Mouse (Mus musculus): ENCODE measurements around the gene Rhox2f.
"Not testable (repeated sequence)": the region's sequence is repeated elsewhere in the genome, so short reads cannot be mapped to it uniquely, and the experiment has no call there.

Rhox2f gene

DNA sequence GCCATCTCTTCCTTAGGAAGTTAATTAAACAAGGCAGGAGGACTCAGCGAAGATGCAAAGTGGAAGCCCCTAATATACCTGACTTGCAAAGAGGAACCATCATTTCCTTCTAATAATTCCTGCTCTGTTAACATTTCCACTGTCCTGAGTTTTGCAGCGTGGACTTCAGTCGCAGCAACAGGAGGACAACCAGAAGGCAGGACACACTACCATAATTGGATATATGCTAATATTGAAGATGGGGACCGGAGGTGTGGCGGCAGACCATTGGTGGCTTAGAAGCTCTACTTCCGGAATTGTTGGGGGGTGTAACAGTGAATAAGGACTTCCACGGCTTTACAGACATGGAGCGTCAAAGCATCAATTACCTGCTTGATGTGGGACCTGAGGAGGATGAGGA lies at the start of gene Rhox2f:
TSS of gene Rhox2f (plus strand) at position 301 of the 400 bp plus-strand sequence.
- DNase-seq (ENCODE audit: low read depth in 1 of 2, low spot score in 2 of 2), result not testable (repeated sequence)

DNA sequence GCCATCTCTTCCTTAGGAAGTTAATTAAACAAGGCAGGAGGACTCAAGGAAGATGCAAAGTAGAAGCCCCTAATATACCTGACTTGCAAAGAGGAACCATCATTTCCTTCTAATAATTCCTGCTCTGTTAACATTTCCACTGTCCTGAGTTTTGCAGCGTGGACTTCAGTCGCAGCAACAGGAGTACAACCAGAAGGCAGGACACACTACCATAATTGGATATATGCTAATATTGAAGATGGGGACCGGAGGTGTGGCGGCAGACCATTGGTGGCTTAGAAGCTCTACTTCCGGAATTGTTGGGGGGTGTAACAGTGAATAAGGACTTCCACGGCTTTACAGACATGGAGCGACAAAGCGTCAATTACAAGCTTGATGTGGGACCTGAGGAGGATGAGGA lies 41.1 kb upstream of the Rhox2f start, which contains the start of gene Rhox2e:
TSS of gene Rhox2e (plus strand) at position 301 of the 400 bp plus-strand sequence.
- not testable (repeated sequence) for DNase-seq (ENCODE audit: low read depth in 1 of 2, low spot score in 2 of 2)

DNA sequence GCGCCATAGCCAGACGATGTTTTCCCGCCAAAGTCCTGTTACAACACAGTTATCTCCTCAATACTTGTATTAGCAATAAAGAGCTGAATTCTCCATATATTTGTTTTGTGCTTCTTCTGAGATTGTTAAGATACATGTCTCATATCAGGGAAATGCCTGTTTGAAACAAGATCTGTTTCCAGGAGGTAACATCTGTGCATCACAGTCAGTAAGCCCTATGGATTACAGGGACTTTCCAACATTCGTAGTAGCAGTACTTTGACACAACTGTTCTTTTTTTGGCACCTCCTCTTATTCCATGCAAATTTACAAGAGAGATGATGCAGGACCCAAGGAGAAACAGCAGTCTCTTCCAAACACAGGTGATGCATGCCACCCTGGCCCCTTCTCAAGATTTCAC lies 29.5 kb upstream of the Rhox2f start, which contains the start of gene Rhox3e:
TSS of gene Rhox3e (plus strand) at position 301 of the 400 bp plus-strand sequence.
- not testable (repeated sequence) for DNase-seq (ENCODE audit: low read depth in 1 of 2, low spot score in 2 of 2)

DNA sequence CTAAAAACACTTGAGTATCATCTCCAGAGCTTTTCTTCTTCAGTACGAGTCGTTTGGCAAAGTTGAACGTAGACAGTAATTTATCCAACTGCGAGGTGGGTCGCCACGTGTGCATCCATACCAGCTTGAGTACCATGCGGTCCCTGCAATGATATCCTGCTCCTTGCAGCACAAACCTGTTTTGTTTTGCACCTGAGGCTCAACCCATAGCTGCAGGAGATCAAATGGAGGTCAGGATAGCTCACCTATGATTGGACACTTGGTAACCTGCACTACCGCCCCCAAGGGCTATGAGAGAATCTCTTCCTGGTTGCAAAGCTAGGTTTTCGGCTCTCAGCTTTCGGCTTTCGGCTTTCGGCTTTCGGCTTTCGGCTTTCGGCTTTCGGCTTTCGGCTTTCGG lies 14.1 kb upstream of the Rhox2f start, which contains the start of gene Rhox4e:
TSS of gene Rhox4e (plus strand) at position 301 of the 400 bp plus-strand sequence.
- not testable (repeated sequence) for DNase-seq (ENCODE audit: low read depth in 1 of 2, low spot score in 2 of 2)

DNA sequence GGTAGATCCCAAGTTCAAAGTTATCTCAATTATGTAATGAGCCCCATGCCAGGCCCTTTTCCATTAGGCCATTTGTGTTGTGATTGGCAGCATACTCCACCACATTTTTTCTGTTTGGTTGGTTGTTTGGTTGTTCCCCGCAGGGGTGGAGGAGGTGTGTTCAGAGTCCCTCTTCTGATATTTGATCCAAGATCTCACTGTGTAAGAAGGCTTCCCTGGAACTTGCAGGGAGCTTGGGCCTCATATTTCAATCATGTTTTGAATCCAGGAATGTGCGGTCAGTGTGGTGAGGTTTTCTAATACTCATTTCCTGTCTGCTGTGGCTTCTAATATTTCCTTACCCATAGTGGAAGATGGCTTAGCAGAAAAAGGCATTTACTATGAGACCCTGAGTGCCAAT lies 1.4 kb downstream of the Rhox2f start:
- DNase-seq (ENCODE audit: low read depth in 1 of 2, low spot score in 2 of 2), result not testable (repeated sequence)

DNA sequence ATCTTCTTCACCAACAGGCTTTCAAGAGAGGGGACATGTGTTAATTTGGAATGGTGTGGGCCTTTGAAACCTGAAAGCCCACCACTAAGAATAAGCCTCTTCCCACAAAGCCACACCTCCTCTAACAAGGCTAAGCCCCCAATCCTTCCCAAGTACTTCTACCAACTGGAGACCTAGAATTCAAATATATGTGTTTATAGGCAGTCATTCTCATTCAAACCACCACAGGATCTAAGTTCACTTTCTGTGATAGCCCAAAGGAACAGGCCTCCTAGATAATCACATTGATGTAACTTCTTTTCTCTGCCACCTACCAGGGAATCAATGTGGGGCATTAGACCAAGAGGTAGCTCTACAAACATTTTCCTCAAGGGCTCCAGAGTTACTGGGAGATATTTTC lies 9.5 kb downstream of the Rhox2f start, which contains the start of gene Rhox3f:
TSS of gene Rhox3f (plus strand) at position 301 of the 400 bp plus-strand sequence.
- DNase-seq (ENCODE audit: low read depth in 1 of 2, low spot score in 2 of 2), result not testable (repeated sequence)

DNA sequence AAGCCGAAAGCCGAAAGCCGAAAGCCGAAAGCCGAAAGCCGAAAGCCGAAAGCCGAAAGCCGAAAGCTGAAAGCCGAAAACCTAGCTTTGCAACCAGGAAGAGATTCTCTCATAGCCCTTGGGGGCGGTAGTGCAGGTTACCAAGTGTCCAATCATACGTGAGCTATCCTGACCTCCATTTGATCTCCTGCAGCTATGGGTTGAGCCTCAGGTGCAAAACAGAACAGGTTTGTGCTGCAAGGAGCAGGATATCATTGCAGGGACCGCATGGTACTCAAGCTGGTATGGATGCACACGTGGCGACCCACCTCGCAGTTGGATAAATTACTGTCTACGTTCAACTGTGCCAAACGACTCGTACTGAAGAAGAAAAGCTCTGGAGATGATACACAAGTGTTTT lies 36.4 kb downstream of the Rhox2f start, which contains the start of gene Rhox4f:
TSS of gene Rhox4f (minus strand) at position 101 of the 400 bp plus-strand sequence.
- not testable (repeated sequence) for DNase-seq (ENCODE audit: low read depth in 1 of 2, low spot score in 2 of 2)

Data from monocyte, adult 2 months (primary cell).